Mouse (Mus musculus): Measurements from ENCODE around the gene A530064D06Rik.
"Not testable (repeated sequence)": the region's sequence is repeated elsewhere in the genome, so short reads cannot be mapped to it uniquely, and the experiment has no call there.

A530064D06Rik gene

DNA sequence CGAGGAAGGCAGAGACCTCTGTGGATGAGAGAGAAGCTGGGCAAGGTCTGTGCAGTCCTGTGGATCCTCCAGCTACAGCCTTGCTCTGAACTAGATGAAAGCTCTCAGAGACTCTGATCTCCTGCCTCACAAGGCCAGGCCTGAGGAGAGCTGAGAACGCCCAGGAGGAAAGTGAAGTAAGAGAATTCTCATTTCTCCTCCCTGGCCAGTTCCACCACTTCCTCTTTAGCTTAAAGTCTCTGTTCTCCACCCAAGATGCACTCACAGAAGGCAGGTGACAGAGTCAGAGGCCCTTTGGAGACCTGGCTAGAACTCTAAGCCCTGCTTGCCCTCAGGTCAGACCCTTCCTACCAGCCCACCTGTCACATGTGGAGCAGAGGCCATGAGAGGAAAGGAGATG, at the start of gene A530064D06Rik:
Gene A530064D06Rik, minus strand, starts transcription at position 173 of the 400 bp plus-strand sequence.
- DNase-seq (ENCODE audit: low spot score): not testable (repeated sequence)

DNA sequence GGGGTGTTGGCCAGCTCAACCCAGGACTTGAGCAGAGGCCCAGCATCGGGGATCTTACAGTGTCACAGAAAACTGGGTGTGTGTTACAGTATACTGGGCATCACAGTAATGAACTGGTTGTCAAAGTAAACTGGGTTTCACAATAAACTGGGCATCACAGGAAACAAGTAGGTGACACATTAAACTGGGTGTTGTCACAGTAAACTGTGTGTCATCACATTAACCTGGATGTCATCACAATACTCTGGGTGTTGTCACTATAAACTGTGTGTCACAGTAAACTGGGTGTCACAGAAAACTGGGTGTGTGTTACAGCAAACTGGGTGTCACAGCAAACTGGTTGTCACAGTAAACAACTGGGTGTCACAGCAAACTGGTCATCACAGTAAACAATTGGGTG, 48.4 kb upstream of the A530064D06Rik start:
- no peak for DNase-seq (ENCODE audit: low spot score)

DNA sequence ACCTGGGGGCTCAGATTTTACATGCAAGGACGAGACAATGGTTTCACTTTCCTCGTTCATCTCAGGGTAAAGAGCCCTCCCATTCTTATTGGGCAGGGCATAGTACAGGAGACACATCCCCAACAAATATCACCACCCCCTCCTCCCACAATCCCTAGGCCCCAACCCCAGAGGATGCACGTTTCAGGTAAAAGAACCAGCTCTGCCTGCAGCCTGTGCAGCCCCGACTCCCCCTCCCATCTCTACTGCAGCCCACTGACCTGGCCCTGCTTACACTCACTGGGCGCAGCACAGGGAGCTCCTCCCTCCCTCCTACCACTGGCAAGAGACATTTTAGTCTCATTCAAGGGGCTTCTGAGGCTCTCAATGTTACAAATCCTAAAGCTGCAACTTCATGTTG, 46.4 kb upstream of the A530064D06Rik start:
- DNase-seq (ENCODE audit: low spot score): no peak

DNA sequence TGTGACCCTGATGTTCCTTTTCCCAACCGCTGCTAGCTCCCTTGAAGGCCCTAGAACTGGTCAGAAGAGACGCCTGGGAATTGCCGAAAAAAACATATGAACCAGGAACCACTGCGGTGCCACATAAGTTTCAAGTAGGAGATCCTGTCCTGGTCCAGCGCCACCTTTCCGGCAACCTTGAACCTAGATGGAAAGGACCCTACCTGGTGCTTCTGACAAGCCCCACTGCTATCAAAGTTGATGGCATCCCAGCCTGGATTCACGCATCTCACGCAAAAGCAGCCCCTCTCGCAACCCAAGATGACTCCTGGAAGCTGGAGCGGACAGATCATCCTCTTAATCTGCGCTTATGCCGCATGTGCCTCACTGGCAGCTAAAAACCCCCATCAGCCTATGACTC, 45.5 kb upstream of the A530064D06Rik start:
- no peak for DNase-seq (ENCODE audit: low spot score)

DNA sequence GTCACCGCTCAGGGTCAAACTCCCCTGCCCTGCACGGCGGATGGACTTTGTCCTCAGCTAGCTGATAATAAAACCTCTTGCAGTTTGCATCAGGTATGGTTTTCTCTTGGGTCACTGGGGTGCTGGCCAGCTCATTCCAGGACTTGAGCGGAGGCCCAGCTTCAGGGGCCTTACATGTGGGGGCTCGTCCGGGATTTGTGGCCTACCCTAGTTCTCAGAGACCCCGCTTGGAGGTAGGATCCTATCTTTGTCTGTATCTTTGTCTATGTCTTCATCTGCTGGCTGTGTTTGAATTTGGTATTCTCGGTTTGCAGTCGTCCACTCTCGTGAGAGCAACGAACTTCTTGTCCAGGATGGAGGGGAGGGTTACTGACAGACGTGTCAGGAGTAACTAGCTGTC, 36.0 kb upstream of the A530064D06Rik start:
- DNase-seq (ENCODE audit: low spot score): no peak

DNA sequence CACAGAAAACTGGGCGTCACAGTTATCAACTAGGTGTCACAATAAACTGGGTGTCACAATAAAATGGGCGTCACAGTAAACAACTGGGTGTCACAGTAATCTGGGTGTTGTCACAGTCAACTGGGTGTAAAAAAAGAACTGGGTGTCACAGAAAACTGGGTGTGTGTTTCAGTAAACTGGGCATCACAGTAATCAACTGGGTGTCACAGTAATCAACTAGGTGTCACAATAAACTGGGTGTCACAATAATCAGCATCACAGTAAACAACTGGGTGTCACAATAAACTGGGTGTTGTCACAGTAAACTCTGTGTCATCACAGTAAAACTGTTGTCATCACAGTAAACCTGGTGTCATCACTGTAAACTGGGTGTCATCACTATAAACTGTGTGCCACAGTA, 25.3 kb upstream of the A530064D06Rik start:
- DNase-seq (ENCODE audit: low spot score): no peak

DNA sequence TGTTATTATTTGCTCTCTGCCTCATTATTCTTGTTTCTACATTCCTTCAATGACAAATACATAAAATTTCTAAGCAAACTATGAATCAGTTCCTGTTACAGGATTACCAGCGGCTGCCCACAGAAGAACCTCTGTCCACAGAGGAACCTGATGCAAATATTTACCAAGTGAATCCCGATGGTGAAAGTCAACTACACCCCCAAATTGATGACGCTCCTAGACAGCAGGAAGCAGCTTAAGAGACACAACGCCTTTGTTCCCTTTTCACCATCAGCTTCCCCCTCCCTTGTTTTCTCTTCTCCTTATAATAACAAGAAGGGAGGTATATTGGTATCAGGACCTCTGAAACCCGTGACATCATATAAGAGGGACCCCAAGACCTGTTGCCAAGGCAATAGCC, 18.2 kb upstream of the A530064D06Rik start:
- no peak for DNase-seq (ENCODE audit: low spot score)

DNA sequence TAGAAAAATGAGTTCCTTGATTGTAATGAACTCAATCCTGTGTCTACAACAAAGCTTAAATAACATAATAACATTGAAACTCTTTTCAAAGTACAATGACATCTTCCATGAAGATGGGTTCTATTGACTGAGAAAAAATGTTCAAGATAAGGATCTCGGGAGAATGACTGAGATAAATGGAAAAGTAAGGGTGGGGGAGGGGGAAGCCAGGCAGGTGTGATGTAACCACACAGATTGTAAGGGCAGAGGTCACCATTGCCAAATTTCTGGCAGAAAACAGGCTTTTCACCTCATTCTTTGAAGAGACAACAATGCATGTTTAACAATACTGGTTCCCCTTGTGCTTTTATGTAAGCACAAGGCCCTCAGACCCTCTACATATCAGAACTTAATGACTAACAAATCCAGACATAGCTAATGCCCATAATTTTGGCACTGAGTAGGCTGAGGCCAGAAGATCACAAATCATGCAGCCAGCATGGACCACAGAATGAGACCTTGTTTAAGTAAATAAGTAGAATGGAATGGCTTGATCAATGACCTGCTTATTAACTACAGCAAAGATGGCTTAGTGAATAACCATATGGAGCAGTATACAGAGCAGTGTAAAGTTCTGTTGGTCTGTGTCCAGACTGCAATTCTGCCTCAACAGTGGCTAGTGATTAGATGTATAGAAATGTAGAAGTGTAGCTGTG, 9.5 kb downstream of the A530064D06Rik start:
- DNase-seq (ENCODE audit: low spot score): no peak

DNA sequence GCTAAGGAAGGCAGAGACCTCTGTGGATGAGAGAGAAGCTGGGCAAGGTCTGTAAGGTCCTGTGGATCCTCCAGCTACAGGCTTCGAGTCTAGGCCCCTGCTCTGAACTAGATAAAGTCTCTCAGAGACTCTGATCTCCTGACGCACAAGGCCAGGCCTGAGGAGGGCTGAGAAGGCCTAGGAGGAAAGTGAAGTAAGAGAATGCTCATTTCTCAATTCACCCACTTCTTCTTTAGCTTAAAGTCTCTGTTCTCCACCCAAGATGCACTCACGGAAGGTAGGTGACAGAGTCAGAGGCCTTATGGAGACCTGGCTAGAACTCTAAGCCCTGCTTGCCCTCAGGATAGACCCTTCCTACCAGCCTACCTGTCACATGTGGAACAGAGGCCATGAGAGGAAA, 21.0 kb downstream of the A530064D06Rik start, which contains the start of gene 9830107B12Rik:
Gene 9830107B12Rik, minus strand, starts transcription at position 149 of the 400 bp plus-strand sequence.
- no peak for DNase-seq (ENCODE audit: low spot score)

DNA sequence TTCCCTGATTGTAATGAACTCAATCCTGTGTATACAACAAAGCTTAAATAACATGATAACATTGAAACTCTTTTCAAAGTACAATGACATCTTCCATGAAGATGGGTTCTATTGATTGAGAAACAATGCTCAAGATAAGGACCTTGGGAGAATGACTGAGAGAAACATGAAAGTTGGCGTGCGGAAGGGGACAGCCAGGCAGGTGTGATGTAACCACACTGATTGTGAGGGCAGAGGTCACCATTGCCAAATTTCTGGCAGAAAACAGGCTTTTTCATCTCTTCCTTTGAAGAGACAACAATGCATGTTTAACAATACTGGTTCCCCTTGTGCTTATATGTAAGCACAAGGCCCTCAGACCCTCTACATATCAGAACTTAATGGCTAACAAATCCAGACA, 34.3 kb downstream of the A530064D06Rik start:
- DNase-seq (ENCODE audit: low spot score): no peak

DNA sequence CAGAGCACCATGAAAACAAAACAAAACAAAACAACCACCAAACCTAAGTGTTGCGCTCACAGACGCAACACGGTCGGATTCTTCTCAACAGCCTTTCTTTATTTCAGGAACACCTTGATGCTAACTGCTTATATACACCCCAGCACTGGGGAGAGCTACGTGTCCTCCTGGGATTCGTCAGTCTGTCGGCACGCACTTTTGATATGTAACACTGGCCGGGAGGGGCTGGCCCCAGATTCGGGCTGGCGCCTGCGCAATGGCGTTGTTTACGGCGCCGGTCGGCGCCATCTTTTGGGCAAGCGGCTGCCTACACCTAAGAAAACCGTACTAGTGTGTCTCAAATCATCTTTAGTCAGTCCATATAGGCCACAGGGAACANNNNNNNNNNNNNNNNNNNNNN, 46.6 kb downstream of the A530064D06Rik start:
- DNase-seq (ENCODE audit: low spot score): no peak

DNA sequence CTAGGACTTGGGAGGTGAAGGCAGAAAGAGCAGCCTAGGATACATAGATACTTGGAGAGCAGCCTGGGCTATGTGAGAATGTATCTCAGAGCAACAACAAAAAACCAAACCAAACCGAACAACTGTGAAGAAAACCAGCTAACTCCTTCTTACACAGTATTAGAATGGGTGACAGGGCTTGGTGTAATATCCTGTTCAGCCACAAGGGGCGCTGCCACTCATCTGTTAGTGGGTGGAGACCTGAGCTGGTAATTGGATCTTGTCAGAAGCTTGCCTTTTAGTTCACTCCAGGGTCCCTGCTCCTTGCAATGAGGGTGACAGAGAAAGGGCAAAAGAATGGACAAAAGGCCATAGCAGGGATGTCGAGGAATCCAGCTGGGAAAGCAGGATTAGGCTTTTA, 47.4 kb downstream of the A530064D06Rik start:
- peak; percentile 47 for DNase-seq (ENCODE audit: low spot score)

DNA sequence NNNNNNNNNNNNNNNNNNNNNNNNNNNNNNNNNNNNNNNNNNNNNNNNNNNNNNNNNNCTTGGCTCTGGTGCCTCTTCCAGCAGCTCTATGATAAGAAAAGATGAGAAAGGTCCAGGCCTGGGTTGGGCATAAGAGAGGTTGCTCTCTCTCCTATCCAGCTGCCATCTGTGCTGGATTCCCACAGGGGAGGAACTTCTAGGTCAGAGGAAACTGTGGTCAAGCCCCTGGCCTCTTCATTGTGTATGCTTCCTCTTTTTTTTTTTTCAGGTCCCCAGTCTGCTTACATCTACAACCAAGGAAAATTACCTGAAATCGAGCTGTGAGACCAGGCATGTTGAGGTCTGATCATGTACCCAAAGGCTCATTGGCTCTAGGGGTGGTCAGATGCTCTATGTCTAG, 48.5 kb downstream of the A530064D06Rik start:
- DNase-seq (ENCODE audit: low spot score): no peak

DNA sequence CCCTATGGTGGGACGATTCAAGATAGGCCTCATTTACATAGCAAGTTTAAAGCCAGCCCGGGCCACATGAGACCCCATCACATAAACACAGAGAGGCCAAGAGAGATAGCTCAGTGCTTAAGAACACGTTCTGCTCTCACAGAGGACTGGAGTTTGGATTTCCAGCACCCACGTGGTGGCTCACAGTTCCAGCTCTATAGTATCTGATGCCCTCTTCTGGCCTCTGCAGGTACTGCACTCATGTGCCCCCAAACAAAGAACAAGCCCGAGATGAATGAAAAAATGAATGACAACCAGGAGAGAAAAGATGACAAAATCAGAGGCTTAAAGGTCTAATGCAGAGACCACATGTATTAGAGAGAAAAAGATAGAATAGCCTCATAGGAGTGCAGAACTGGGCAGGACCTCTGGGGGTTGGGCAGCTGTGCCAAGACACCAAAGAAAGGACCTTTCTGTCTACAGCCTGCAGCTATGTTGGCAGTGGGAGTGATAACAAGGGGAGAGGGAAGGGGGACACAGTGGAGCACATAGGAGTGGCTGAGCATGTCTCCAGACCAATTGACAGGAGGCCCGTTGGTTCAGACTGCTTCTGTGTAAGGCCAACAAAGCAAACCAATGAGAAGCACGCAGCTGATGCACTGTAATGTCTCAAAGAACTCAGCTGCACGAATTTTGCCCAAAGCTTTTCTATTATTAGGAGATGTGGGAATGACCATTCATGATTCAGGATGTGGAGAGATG, 56.4 kb downstream of the A530064D06Rik start:
- DNase-seq (ENCODE audit: low spot score): no peak

DNA sequence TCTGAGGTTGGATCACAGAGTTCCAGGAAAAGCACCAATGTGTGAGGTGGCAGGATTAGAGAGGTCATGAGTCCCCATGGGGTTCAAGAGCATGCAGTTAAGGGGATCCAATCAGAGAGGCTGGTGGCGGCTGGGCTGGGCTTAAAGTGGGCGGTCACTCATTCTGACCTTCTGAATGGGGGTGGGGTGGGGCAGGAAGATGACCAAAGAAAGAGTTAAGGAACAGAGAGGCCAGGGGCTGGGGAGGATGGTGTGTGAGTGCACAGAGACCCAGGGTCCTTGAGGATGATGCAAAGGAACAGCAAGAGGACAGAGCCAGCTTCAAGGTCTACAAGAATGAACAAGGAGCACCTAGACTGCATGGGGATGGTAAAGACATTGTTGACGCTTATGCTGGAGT, 58.6 kb downstream of the A530064D06Rik start:
- DNase-seq (ENCODE audit: low spot score): no peak

DNA sequence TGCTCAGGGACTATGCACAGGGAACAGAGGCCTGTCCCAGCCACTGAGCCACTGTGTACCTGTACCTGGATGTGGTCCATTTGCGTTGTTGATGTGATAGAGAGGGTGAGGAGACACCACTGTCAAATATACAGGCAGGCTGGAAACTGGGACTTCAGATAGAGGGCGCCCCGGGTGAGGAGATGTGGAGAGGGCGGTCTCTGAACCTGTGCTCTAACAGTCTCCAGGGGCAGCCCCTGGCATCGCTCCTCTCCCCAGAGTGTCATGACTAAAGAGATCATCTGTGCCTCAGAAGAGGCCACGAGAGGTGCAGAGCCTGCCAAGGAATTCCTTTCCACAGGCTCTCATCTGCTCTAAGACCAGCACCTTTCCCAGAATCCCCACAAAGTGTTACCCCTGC, 59.2 kb downstream of the A530064D06Rik start:
- DNase-seq (ENCODE audit: low spot score): no peak

DNA sequence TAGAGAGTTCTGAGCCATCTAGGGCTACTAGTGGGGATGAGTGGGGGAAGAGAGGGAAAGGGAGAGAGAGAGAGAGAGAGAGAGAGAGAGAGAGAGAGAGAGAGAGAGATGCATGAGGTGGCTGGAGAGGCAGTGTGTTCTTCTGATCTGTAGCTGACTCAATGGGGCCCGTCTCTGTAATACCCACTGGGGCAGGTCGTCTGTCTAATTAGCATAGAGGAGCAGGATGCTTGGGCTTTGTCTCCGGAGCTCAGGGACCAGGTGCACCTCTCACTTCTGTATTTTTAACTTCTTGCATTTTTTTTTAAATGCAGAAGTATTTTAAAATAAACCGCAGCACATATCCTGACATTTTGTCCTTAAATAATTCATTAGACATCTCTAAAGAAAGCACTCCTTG, 59.7 kb downstream of the A530064D06Rik start:
- DNase-seq (ENCODE audit: low spot score): no peak

DNA sequence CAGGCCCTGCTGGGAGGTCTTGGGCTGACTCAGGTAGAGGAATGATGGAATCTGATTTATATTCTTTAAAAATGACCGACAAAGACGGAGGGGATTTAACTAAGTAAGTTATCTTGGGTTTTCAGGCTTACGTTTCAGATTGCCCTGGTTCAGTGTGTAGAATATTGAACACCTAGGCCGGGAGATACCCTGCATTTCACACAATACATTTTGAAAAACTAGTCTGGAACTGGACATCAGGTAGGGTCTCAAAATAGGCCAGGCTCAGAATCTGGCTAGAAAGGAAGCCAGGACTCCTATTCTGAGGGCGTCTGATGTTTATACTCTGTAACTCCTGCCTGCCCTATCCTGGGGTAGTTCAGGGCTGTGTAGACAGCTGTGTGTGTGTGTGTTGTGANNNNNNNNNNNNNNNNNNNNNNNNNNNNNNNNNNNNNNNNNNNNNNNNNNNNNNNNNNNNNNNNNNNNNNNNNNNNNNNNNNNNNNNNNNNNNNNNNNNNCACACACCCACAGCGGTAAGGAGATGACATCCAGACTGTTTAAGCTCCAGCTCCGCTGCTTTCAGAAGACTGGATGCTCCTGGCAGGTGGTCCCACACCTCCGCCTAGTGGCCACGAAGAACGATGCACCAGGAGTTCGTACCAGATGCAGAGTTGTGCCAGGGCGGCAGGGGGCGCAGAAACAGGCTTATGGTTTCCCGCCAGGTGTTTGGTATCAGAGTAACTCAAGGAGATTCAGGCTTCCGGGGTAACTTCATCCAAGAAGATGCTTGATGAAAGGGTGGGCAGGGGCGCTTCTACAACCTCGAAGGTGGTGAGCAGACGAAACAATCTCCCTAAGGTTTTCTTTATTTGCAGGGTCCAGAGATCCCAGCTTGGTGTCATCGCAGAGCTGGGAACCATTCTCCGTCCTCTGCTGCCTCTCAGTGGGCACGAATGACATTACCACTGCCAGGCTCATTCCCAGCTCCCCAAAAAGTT, 66.3 kb downstream of the A530064D06Rik start:
- DNase-seq (ENCODE audit: low spot score): peak; percentile 35

DNA sequence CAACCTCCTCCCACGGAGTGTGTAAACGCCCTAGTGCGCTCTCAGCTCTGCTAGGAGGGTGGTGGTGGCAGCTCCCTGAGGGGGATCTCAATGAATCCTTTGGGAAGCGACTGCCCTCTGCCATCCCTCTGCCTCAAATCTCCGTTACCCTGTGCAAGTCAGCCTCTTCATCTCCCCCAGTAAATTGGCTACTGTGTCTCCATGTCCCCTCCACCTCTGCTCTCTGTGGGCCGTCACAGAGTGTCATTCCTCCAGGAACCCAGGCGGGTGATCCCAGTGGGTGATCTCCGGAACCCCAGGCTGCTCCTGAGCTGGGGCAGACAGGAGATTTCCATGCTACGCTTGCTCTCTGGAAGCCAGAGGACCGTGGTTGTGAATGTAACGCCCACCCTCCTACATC, 67.8 kb downstream of the A530064D06Rik start:
- DNase-seq (ENCODE audit: low spot score): no peak

Data from urinary bladder, postnatal 10 days (tissue).